In the genomic region with DNA sequence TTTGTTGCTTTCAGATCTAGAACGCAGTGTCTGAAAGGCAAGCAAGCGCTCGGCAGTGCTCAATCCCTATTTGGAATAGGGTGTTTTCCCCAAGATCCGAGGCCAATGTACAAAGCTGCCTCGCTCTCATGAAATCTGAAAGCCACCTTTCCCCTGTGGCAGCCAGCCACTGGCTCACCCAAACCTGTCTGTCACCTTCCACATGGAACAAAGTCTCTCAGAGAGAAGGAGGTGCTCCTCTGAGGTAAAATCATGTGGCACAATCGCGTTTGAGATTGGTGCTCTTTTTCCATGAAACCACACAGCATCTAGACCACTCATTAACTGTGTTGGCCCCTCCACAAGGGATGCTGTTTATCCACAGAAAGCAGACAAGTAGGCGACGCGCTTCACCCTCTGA, we compare ENCODE assay signal across 25 mouse cellular contexts.
DNase-seq lines count a peak whose midpoint lies in the region; TF ChIP-seq lines count a peak whose summit lies in the region.
"Had no signal": no experiment of that assay in that cellular context is flagged by ENCODE, and none has a peak within 500 bp of the region (broad histone marks: within the 10 kb centered on the region; RNA-seq: fewer than 3 reads in every experiment).

No protein-coding gene starts in this region.

- H3K27me3 ChIP-seq in liver, adult 2 months (ENCODE audit: control insufficient read depth, insufficient read depth, low read length): no peaks in the 10 kb centered on the region
- H3K27me3 ChIP-seq: CH12.LX; forebrain, embryonic 13.5 days; Patski had no signal

- no peaks in the 10 kb centered on the region for H3K4me1 ChIP-seq in liver, adult 2 months (ENCODE audit: control insufficient read depth, insufficient read depth, low read length)
- H3K4me1 ChIP-seq: forebrain, embryonic 10.5 days; forebrain, embryonic 13.5 days; heart, embryonic 10.5 days; heart, embryonic 13.5 days had no signal

- no peaks in the 10 kb centered on the region for H3K36me3 ChIP-seq in liver, adult 2 months (ENCODE audit: control insufficient read depth, insufficient read depth, low read length)
- H3K36me3 ChIP-seq: forebrain, embryonic 10.5 days; G1E; heart, embryonic 10.5 days; heart, embryonic 13.5 days had no signal

- no peaks in the 10 kb centered on the region for H3K79me2 ChIP-seq in liver, adult 2 months (ENCODE audit: control insufficient read depth, insufficient read depth, low read length)

- no peak for TF ChIP-seq POLR2A in liver, adult 2 months (IDR thresholded peaks at IDR 0.05; ENCODE audit: extremely low read depth, insufficient read depth, low read length)

- DNase-seq in kidney, adult 18-20 months: peak; percentile 3
- no peak for DNase-seq in kidney, postnatal 14 days
- DNase-seq in kidney, adult 9 months: peak; percentile 52
- DNase-seq in kidney, postnatal 4 days: no peak
- peak; percentile 57 for DNase-seq in liver, adult 2 months (ENCODE audit: extremely low read depth, low read depth, low spot score)
- DNase-seq in liver: no peak
- DNase-seq: adrenal gland, postnatal 10 days; adrenal gland, postnatal 36 days; B cell, adult 2 months; cerebellum, adult 18-20 months; cerebellum, adult 9-10 months; cerebellum, postnatal 14 days; gastrocnemius, postnatal 10 days; gastrocnemius, postnatal 36 days; heart, adult 2 months; heart, postnatal 14 days; heart, postnatal 4 days had no signal

- H3K9ac ChIP-seq in liver, adult 2 months (ENCODE audit: low read depth, low read length): no peak overlapping the region
- H3K9ac ChIP-seq: forebrain, embryonic 13.5 days; heart, embryonic 13.5 days; hindbrain, embryonic 14.5 days had no signal

- TF ChIP-seq CTCF in liver, adult 2 months (IDR thresholded peaks at IDR 0.05; ENCODE audit: low read depth, low read length): no peak

- H3K4me3 ChIP-seq in liver, adult 2 months (ENCODE audit: insufficient read depth, low read depth, low read length): no peak overlapping the region
- H3K4me3 ChIP-seq: forebrain, embryonic 10.5 days; forebrain, embryonic 13.5 days; heart, adult 2 months; heart, embryonic 10.5 days; heart, embryonic 13.5 days had no signal

- no peak overlapping the region for H3K27ac ChIP-seq in liver, adult 2 months (replicated peaks; ENCODE audit: insufficient read depth, low read depth, low read length)
- H3K27ac ChIP-seq: forebrain, embryonic 10.5 days; forebrain, embryonic 13.5 days; heart, adult 2 months; heart, embryonic 10.5 days; heart, embryonic 13.5 days; hindbrain, embryonic 14.5 days had no signal

- WGBS in liver, adult 2 months: 75% methylated on average over 10 of the region's 10 CpGs

Comparison
In these comparisons a context has a peak if more than half of its experiments do, and no peak if none do; other contexts are left out.
1. DNase-seq: peak in kidney, adult 18-20 months (single experiment), kidney, adult 9 months (single experiment) and liver, adult 2 months (single experiment); none in kidney, postnatal 14 days (single experiment), kidney, postnatal 4 days (0 of 2) and liver (single experiment).